Mouse (Mus musculus): ENCODE measurements around the gene Cmtm7. TPM values are rescaled to one million over a fixed set of nuclear protein-coding genes. Genes with fewer than 3 reads are reported as not detected.

Cmtm7 gene
- polyA plus RNA-seq, 1 experiment from 2014 or later = 19.1 TPM

DNA sequence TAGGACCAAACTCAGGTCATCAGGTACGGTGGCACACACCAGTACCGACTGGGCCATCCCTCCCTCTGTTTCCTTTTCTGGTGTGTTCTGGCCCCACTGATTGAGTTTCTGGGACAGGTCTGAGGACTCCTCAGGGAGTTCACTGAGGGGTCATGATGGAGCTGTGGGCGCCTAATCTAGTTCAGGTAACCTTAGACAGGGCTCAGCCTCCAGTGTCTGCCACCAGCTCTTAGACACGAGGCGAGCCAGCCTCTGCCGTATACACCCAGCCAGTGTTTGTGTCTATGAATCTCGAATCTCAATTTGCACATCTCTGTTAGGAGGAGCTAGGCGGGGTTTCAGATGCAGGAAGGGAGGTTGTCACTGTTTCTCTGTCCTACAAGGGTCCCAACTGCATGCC is 8.3 kb upstream of the Cmtm7 start:
- no peak overlapping the region for H3K27ac ChIP-seq
- no peak overlapping the region for H3K9ac ChIP-seq
- WGBS = 90% methylated on average over 8 of the region's 8 CpGs
- H3K4me3 ChIP-seq = no peak overlapping the region
- H3K9me3 ChIP-seq = 0 out of 2 replicates have a peak, but pooled peaks cover 5% of the 10 kb centered on the region
- ATAC-seq (ENCODE audit: low FRiP score) = no peak
- H3K27me3 ChIP-seq = no peaks in the 10 kb centered on the region
- H3K4me2 ChIP-seq = no peak overlapping the region
- 0 out of 2 replicates have a peak, but pooled peaks cover 8% of the 10 kb centered on the region for H3K4me1 ChIP-seq (replicated peaks)
- no peaks in the 10 kb centered on the region for H3K36me3 ChIP-seq

DNA sequence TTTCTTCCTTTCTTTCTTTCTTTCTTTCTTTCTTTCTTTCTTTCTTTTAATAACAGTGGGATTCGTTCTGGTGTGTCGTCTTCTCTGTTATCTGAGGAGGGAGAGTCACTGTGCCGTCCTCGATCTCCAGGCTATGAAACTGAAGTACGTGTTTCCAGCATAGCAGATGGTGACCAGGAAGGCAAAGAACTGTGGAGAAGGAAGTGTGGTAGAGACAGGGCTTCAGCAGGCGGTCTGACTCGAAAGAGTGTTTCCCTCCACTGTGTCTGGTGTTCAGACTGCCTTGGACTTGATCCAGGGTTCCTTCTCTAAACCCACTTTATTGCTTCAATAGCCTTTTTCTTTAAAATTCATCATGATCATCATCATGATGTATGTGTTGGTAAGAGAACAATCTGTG is 7.9 kb upstream of the Cmtm7 start:
- Histone ChIP-seq H3K9me3 (0 out of 2 replicates have a peak, but pooled peaks cover 5% of the 10 kb centered on the region), H3K27me3 (no peaks in the 10 kb centered on the region), H3K9ac (no peak overlapping the region), H3K4me3 (no peak overlapping the region), H3K27ac (no peak overlapping the region), H3K36me3 (no peaks in the 10 kb centered on the region), H3K4me2 (no peak overlapping the region), H3K4me1 (replicated peaks) (0 out of 2 replicates have a peak, but pooled peaks cover 9% of the 10 kb centered on the region)
- 80% methylated on average over 7 of the region's 7 CpGs for WGBS
- ATAC-seq (ENCODE audit: low FRiP score) = no peak

DNA sequence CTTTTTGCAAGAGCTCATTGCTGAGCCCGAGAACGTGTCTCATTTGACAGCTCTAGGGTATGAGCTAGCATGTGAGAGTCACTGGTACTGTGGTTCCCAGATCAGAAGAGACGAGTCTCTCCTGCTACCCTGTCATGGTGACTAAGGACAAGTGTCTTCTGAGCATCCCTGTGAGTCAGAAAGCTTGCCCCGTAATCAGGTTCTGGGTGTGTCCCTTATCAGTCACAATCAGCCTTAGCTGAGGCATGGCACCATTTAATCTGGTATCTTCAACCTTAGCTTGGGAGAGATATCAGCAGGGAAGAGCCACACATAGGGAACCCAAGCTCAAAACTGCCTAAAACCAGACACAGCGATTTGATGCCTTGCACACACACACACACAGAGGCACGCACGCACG is 7.0 kb upstream of the Cmtm7 start:
- no peak for ATAC-seq (ENCODE audit: low FRiP score)
- Histone ChIP-seq H3K27me3 (no peaks in the 10 kb centered on the region), H3K9me3 (0 out of 2 replicates have a peak, but pooled peaks cover 5% of the 10 kb centered on the region), H3K4me2 (no peak overlapping the region), H3K9ac (no peak overlapping the region), H3K4me1 (replicated peaks) (0 out of 2 replicates have a peak, but pooled peaks cover 9% of the 10 kb centered on the region), H3K36me3 (no peaks in the 10 kb centered on the region), H3K27ac (no peak overlapping the region), H3K4me3 (no peak overlapping the region)
- 92% methylated on average over 8 of the region's 8 CpGs for WGBS

DNA sequence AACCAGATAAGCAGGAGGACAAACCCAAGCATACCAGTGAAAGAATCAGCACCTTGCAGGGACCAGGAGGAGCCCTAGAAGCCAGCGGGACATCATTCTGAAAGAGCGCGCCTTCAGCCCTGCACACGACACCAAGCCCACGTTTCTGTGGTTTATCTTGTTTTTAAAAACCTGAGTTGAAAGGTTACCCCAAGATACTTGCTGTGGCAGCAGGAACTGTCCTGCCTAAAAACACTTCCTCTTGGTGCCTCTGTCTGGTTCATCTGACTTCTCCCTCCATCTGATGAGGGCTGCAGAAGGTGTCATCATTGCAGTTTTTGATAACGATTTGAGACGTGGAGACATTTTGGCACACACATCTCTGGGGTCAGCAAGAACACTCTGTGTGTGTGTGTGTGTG is 6.1 kb upstream of the Cmtm7 start:
- H3K4me1 ChIP-seq (replicated peaks) = 0 out of 2 replicates have a peak, but pooled peaks cover 9% of the 10 kb centered on the region
- WGBS = 92% methylated on average over 7 of the region's 7 CpGs
- no peak overlapping the region for H3K4me2 ChIP-seq

DNA sequence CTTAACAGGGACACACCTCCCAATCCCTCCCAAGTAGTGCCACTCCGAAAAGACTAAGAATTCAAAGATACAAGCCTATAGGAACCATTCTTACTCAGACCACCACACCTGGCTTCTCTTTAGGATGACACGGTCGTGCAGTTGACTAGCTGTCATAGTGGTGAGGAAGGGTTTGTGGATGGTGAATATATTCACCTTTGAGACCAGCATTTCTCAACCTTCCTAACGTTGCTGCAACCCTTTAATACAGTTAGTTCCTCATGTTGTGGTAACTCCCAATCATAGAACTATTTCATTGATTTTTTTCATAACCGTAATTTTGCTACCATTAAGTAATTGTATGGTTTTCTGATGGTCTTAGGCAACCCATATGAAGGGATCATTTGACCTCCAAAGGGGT is 5.5 kb upstream of the Cmtm7 start:
- no peak for ATAC-seq (ENCODE audit: low FRiP score)
- WGBS = 96% methylated on average over 5 of the region's 5 CpGs

More for the DNA sequence above, 6.1 kb upstream of the Cmtm7 start:
- Histone ChIP-seq H3K9me3 (0 out of 2 replicates have a peak, but pooled peaks cover 5% of the 10 kb centered on the region), H3K27ac (no peak overlapping the region), H3K4me3 (no peak overlapping the region), H3K27me3 (no peaks in the 10 kb centered on the region), H3K36me3 (no peaks in the 10 kb centered on the region), H3K9ac (no peak overlapping the region)
- ATAC-seq (ENCODE audit: low FRiP score) = no peak

DNA sequence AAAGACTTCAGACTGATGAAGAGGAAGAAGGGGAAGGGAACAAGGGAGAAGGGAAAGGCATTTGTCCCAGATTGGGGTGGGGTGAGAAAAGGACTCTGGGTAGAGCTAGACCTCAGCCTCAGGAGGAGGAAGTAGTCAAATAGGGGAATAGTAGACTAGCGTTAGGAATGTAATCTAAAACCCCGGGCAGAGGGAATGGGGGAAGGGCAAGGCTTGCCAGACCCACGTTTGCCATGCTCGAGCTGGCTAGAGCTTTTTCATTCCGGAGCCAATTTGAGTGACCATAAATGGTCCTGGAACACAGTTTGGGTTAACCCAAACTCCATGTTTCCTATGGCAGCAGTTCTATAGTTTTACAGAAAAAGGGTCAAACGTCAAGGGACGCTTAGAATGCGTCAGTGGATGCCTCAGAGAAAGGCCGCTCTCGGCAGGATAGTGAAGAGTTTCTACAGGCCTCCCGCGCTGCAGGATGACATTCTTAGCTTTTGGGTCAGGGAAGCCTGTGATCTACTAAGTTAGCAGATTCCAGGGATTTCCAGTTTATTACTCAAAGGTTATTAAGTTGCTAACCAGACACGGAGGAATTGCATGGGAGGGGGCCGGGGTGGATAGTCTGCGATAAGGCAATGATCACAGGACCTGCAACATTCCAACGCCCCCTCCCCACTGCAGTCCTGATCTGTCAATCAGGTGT is 3.9 kb upstream of the Cmtm7 start:
- Histone ChIP-seq H3K4me2 (no peak overlapping the region), H3K27ac (no peak overlapping the region), H3K27me3 (peaks cover 13% of the 10 kb centered on the region; the same call in 1 of the 2 replicates), H3K4me3 (no peak overlapping the region), H3K9ac (no peak overlapping the region), H3K4me1 (replicated peaks) (peaks cover 24% of the 10 kb centered on the region), H3K9me3 (0 out of 2 replicates have a peak, but pooled peaks cover 5% of the 10 kb centered on the region), H3K36me3 (no peaks in the 10 kb centered on the region)
- WGBS = 12% methylated on average over 16 of the region's 16 CpGs
- no peak for ATAC-seq (ENCODE audit: low FRiP score)

More for the DNA sequence above, 5.5 kb upstream of the Cmtm7 start:
- Histone ChIP-seq H3K9me3 (0 out of 2 replicates have a peak, but pooled peaks cover 5% of the 10 kb centered on the region), H3K9ac (no peak overlapping the region), H3K4me3 (no peak overlapping the region), H3K4me1 (replicated peaks) (0 out of 2 replicates have a peak, but pooled peaks cover 9% of the 10 kb centered on the region), H3K4me2 (no peak overlapping the region), H3K36me3 (no peaks in the 10 kb centered on the region), H3K27ac (no peak overlapping the region), H3K27me3 (0 out of 2 replicates have a peak, but pooled peaks cover 4% of the 10 kb centered on the region)

DNA sequence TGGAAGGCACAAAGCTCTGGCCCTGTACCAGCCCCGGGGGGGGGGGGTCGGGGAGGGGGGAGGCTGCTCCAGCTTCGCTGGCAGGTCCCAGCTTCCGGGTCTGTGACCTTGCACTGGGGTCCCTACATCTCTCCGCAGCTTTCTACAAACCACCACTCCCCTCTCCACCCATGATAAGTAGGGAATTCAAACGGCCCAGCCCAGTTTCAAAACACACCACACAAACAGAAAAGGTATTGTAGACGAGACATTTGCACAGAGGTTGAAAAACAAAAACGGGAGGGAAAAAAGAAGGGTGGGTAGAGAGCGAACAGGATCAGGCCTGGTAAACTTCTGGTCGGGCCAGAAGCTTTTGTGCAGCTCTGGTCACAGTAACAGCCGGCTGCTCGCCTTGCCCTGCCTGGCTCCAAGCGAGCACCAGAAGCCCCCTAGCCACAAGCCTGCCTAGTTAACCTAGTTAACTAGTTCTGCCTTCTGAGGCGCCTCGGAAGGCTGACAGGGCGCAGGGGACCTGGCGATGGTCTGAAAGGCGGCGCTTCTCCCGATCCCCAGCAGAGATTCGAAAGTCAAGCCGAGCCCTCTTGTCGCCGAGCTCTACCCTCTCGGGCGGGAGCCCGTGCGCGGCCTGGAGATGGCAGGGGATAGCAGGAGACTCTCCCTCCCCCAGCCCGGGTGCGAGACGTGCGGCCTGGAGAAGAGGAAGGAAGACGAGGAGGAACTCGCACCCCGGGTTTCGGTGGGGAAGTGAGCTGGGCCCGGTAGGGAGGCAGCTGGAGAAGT is 720 bp downstream of the Cmtm7 start:
- Histone ChIP-seq H3K27ac (no peak overlapping the region; the same call in 1 of the 2 replicates), H3K36me3 (no peaks in the 10 kb centered on the region)
- ATAC-seq (ENCODE audit: low FRiP score) = peak; percentile 52; the same call in 1 of the 2 replicates

DNA sequence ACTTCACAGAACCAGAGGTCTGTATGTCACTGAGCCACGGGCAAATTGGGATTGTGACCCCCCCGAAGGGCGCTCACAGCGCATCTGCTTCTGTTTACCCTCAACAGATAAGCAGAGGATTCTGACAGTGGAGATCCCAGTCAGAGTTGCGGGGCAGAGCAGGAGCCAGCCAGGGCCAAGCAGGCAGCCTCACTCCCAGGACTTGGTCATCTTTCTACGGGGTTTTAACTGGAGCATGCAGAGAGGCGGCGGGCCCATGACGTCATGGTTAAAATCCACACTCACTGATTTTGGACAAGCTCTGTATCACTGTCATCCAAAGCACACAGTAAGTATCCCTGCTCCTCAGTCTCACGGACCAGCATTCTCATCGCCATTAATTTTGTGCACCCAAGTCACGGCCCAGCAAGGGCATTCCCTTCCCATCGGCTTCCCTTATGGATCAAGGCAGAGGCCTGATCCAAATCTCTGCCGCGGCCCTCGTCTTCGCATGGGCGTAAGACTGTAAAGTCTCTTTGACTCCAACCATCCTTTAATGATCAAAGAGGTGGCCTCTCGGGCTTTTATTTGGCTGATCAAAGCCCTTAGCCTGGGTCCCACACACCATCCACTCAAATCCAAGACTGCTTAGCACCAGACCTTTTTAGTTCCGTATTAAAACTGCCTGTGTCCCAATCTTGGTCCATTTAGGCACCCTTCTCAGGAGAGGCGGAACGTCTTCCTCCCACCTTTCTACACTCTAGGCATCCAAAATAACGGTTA is 1.5 kb downstream of the Cmtm7 start:
- H3K4me1 ChIP-seq (replicated peaks) = peaks cover 28% of the 10 kb centered on the region
- no peaks in the 10 kb centered on the region for H3K36me3 ChIP-seq
- peaks cover 21% of the 10 kb centered on the region for H3K27me3 ChIP-seq
- ATAC-seq (ENCODE audit: low FRiP score) = 0 out of 2 replicates have a peak, but pooled peaks have one; percentile 35
- H3K9ac ChIP-seq = no peak overlapping the region
- peak overlapping the region; percentile 87 for H3K4me2 ChIP-seq
- H3K9me3 ChIP-seq = no peaks in the 10 kb centered on the region
- 35% methylated on average over 23 of the region's 23 CpGs for WGBS
- peak overlapping the region; percentile 53; the same call in 1 of the 2 replicates for H3K4me3 ChIP-seq
- H3K27ac ChIP-seq = no peak overlapping the region

More for the DNA sequence above, 720 bp downstream of the Cmtm7 start:
- peaks cover 31% of the 10 kb centered on the region for H3K4me1 ChIP-seq (replicated peaks)
- H3K4me2 ChIP-seq = peak overlapping the region; percentile 87
- H3K4me3 ChIP-seq = peak overlapping the region; percentile 53
- H3K9ac ChIP-seq = peak overlapping the region; percentile 74
- under 1% methylated on average over 38 of the region's 38 CpGs for WGBS
- peaks cover 21% of the 10 kb centered on the region for H3K27me3 ChIP-seq
- no peaks in the 10 kb centered on the region for H3K9me3 ChIP-seq

DNA sequence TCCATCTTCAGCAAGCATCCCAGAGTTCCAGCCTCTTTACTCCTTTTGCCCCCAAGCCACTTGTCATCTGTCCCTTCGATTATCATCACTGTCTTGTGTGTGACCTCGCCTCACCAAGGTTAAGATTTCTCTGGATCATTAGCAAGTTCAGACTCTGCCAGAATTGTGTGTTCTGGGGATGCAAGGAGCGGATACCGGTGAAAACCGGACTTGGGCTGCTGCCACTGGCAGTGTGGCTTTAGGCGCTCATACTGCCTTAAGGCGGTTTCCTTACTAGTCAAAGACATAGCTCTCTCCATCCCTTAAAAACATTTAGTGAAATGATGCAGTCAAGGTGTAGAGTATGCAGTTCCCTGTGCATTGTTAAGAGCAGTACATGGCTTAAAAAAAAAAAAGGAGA is 2.8 kb downstream of the Cmtm7 start:
- peaks cover 35% of the 10 kb centered on the region for H3K4me1 ChIP-seq (replicated peaks)
- no peaks in the 10 kb centered on the region for H3K36me3 ChIP-seq
- H3K27me3 ChIP-seq = peaks cover 21% of the 10 kb centered on the region
- no peak overlapping the region for H3K9ac ChIP-seq
- H3K4me2 ChIP-seq = no peak overlapping the region
- H3K4me3 ChIP-seq = no peak overlapping the region
- 90% methylated on average over 7 of the region's 7 CpGs for WGBS
- H3K27ac ChIP-seq = no peak overlapping the region
- H3K9me3 ChIP-seq = no peaks in the 10 kb centered on the region
- ATAC-seq (ENCODE audit: low FRiP score) = no peak

DNA sequence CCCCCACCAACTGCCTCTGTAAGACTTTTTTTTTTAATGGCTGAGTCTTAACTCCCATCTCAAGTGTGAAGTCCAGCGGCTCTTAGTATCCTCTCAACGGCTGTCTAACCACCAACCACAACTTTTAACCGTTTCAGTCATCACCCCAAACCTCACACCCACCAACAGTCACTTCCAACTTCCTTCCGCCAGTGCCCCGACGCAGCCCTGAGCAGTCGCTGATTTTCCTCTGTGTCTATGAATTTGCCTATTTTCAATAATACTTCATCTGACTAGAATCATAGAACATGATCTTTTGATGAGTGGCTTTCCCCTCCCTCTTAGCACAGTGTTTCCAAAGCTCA is 3.6 kb downstream of the Cmtm7 start:
- Histone ChIP-seq H3K36me3 (no peaks in the 10 kb centered on the region), H3K4me2 (no peak overlapping the region), H3K9me3 (no peaks in the 10 kb centered on the region), H3K27me3 (peaks cover 21% of the 10 kb centered on the region), H3K4me3 (no peak overlapping the region), H3K4me1 (replicated peaks) (peaks cover 36% of the 10 kb centered on the region), H3K9ac (no peak overlapping the region), H3K27ac (no peak overlapping the region)
- WGBS = 88% methylated on average over 7 of the region's 7 CpGs
- no peak for ATAC-seq (ENCODE audit: low FRiP score)

DNA sequence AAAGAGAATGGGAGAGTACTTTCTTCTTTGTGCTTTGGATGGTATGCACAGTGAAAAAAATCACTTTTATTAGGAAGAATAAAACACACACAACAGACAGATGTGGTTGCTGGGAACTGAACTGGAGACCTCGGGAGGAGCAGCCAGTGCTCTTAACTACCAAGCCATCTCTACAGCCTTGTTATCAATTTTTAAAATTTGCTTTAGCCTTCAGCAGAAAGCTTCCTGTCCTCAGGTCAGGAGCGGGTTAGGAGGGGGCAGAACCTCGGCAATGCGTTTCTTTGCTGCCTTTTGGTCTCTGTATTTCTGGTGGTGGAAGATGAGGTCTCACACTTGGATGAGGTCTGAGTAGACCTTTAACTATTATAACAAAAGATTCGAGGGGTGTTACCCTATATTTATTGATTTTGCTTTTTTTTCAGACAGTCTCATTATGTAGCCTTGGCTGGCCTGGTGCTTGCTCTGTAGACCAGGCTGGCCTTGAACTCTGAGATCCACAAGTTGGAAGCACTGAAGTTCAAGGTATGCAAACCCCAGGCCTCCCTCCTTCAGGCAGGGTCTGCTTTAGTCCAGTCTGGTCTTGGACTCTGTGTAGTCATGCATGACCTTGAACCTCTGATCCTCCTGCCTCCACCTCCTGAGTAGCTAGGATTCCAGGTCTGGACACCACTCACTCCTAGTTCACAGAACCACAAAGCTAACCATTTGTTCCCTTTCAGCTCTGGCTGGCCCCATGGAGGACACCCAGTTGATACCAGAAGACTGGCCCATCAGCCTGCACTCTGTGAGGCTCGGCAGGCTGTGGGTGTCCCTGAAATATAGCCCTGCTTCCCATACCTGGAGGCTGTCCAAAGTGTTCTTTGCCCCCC is 4.2 kb downstream of the Cmtm7 start:
- H3K36me3 ChIP-seq = no peaks in the 10 kb centered on the region

More for the DNA sequence above, 4.2 kb downstream of the Cmtm7 start:
- no peak overlapping the region for H3K9ac ChIP-seq
- peaks cover 20% of the 10 kb centered on the region for H3K27me3 ChIP-seq
- H3K4me1 ChIP-seq (replicated peaks) = peaks cover 36% of the 10 kb centered on the region
- WGBS = 89% methylated on average over 6 of the region's 6 CpGs
- H3K27ac ChIP-seq = no peak overlapping the region
- no peak for ATAC-seq (ENCODE audit: low FRiP score)
- H3K9me3 ChIP-seq = no peaks in the 10 kb centered on the region
- no peak overlapping the region for H3K4me2 ChIP-seq
- no peak overlapping the region for H3K4me3 ChIP-seq
